In the genomic region with DNA sequence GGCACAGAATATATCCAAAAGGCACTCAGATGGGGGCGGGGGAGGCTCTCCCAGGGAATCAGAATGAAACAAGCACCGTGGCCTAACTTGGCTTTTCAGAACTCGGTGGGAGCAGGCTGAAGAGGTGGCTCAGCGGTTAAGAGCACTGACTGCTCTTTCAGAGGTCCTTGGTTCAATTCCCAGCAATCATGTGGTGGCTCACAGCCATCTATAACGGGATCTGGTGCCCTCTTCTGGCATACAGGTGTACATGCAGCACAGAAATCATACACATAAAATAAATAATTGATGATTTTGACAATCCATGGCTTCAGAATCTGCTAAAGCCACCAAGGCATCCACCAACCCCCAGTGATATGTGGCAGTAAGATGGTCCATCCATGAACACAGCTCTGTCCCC, we compare ENCODE assay signal across 14 mouse cellular contexts. TPM values are rescaled to one million over a fixed set of nuclear protein-coding genes. Genes with fewer than 3 reads are reported as not detected.
"Had no signal": no experiment of that assay in that cellular context is flagged by ENCODE, and none has a peak within 500 bp of the region (broad histone marks: within the 10 kb centered on the region; RNA-seq: fewer than 3 reads in every experiment).

No protein-coding gene starts in this region.

- ATAC-seq: liver, embryonic 12.5 days had no signal

- DNase-seq: kidney, adult 2 months; kidney, postnatal 14 days; layer of hippocampus, postnatal 36 days; lung, postnatal 14 days; right cerebral cortex, postnatal 14 days; thymus, postnatal 4 days had no signal

- H3K4me1 ChIP-seq: kidney, embryonic 15.5 days; limb, embryonic 15.5 days; liver, embryonic 12.5 days; midbrain, embryonic 12.5 days had no signal

- H3K4me3 ChIP-seq: kidney, embryonic 15.5 days; limb, embryonic 15.5 days; liver, embryonic 12.5 days; lung, embryonic 15.5 days; midbrain, embryonic 12.5 days; myocyte had no signal

- H3K4me2 ChIP-seq: kidney, embryonic 15.5 days; limb, embryonic 15.5 days; liver, embryonic 12.5 days; lung, embryonic 15.5 days; midbrain, embryonic 12.5 days had no signal

- H3K9ac ChIP-seq: kidney, embryonic 15.5 days; limb, embryonic 15.5 days; liver, embryonic 12.5 days; lung, embryonic 15.5 days; midbrain, embryonic 12.5 days had no signal

- H3K27me3 ChIP-seq: kidney, embryonic 15.5 days; limb, embryonic 15.5 days; liver, embryonic 12.5 days; lung, embryonic 15.5 days; midbrain, embryonic 12.5 days had no signal

- H3K36me3 ChIP-seq: kidney, embryonic 15.5 days; limb, embryonic 15.5 days; liver, embryonic 12.5 days; lung, embryonic 15.5 days; midbrain, embryonic 12.5 days had no signal

- H3K9me3 ChIP-seq: kidney, embryonic 15.5 days; limb, embryonic 15.5 days; liver, embryonic 12.5 days; lung, embryonic 15.5 days; midbrain, embryonic 12.5 days had no signal

- H3K27ac ChIP-seq: kidney, embryonic 15.5 days; limb, embryonic 15.5 days; liver, embryonic 12.5 days; lung, embryonic 15.5 days; midbrain, embryonic 12.5 days had no signal

RNA-seq across cellular contexts. Expression of a gene that starts 20.5 kb away (rescaled TPM):
- total RNA-seq: megakaryocyte-erythroid progenitor cell, adult 5-6 weeks; neutrophil, adult 5-6 weeks had no signal
- polyA plus RNA-seq: myocyte had no signal
